Mouse (Mus musculus): ENCODE data around the gene Hdac2.

Gene Hdac2

GRCm38 (mm10) chr10:36974086-36974675, at the start of gene Hdac2:
Gene Hdac2 (plus strand): TSS chr10:36974544.
- in situ Hi-C loops (cut with MboI; ENCODE audit: low sequenced_read_pairs): no loop called here

GRCm38 (mm10) chr10:36928212-36928611, 46.1 kb upstream of the Hdac2 start:
- in situ Hi-C loops (cut with MboI; ENCODE audit: low sequenced_read_pairs): no loop called here

DNA sequence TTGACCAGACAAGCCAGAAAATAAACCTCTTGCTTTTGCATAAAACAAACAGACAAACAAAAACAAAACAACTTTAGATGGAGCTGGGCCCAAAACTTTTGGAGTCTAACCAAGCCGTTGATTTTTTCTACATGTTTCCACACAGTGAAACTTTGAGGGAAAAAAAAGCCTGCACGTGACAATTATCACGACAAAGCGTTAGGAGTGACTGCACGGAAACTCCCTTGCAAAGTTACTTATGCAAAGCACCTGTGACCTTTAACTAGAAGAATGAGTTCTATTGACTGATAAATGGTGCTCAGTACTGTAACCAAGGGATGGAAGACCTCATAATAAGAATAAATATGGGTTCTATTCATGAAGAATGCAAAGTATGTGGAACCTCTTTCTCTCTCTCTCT, 38.5 kb upstream of the Hdac2 start:
- in situ Hi-C loops (cut with MboI; ENCODE audit: low sequenced_read_pairs): no loop called here

- in situ Hi-C loops (cut with MboI; ENCODE audit: low sequenced_read_pairs): no loop called here
These were observed 38.1 kb upstream of the Hdac2 start for GRCm38 (mm10) chr10:36936271-36936670.

GRCm38 (mm10) chr10:36951742-36952141, 22.6 kb upstream of the Hdac2 start:
- in situ Hi-C loops (cut with MboI; ENCODE audit: low sequenced_read_pairs): no loop called here

DNA sequence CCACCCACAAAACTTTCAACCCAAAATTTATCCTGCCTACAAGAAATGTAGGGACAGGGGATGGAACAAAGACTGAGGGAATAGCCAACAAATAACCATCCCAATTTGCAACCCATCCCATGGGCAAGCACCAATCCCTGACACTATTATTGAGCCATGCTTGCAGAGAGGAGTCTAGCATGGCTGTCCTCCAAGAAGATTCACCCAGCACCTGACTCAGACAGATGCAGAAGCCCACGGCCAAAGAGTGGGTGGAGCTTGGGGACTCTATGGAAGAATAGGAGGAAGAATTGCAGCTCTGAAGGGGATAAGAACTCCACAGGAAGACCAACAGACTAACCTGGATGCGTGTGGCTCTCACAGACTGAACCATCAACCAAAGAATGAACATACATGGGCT, 21.7 kb upstream of the Hdac2 start:
- in situ Hi-C loops (cut with MboI; ENCODE audit: low sequenced_read_pairs): no loop called here

GRCm38 (mm10) chr10:36959563-36960110, 14.7 kb upstream of the Hdac2 start:
- in situ Hi-C loops (cut with MboI; ENCODE audit: low sequenced_read_pairs): no loop called here

DNA sequence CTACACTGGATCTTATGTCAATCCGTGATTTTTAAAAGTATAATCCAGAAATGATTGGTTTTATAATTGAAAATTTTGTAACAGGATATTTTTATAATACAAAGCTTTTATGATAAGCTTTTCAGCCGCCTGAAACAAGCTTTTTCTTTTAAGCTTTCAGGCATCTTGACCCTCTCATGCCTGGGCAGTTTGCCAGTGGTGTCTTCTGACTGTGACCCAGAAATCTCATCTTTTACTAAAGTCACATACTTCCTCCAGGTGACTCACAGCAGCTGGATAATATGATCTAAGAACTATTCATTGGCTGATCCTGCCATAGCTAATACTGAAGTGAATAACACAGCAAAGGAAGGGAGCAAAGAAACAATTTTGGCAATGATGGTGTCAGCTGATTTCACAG, 9.9 kb upstream of the Hdac2 start:
- in situ Hi-C loops (cut with MboI; ENCODE audit: low sequenced_read_pairs): no loop called here

- in situ Hi-C loops (cut with MboI; ENCODE audit: low sequenced_read_pairs): no loop called here
These were observed 554 bp downstream of the Hdac2 start for GRCm38 (mm10) chr10:36974676-36975520.

DNA sequence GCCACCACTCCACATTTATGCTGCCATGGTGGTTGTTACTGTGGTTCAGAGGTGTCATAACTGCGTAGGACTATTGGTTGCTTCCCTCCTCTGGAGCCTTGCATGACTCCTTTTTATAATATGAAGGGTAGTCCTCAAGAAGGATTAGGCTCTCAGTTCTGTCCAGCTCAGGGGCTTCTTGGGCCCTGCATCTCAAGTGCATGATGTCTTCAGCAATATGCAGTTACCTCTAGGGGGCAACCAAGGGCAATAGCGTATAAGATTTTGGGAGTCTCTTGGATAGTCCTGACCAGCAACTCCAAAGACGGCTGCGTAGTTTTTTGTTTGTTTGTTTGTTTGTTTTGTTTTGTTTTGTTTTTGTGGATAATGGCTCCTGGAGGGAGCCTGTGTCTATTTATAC, 7.5 kb downstream of the Hdac2 start:
- in situ Hi-C loops (cut with MboI; ENCODE audit: low sequenced_read_pairs): no loop called here

GRCm38 (mm10) chr10:36992149-36992548, 17.8 kb downstream of the Hdac2 start:
- in situ Hi-C loops (cut with MboI; ENCODE audit: low sequenced_read_pairs): no loop called here

GRCm38 (mm10) chr10:37000839-37001238, 26.5 kb downstream of the Hdac2 start:
- in situ Hi-C loops (cut with MboI; ENCODE audit: low sequenced_read_pairs): no loop called here

DNA sequence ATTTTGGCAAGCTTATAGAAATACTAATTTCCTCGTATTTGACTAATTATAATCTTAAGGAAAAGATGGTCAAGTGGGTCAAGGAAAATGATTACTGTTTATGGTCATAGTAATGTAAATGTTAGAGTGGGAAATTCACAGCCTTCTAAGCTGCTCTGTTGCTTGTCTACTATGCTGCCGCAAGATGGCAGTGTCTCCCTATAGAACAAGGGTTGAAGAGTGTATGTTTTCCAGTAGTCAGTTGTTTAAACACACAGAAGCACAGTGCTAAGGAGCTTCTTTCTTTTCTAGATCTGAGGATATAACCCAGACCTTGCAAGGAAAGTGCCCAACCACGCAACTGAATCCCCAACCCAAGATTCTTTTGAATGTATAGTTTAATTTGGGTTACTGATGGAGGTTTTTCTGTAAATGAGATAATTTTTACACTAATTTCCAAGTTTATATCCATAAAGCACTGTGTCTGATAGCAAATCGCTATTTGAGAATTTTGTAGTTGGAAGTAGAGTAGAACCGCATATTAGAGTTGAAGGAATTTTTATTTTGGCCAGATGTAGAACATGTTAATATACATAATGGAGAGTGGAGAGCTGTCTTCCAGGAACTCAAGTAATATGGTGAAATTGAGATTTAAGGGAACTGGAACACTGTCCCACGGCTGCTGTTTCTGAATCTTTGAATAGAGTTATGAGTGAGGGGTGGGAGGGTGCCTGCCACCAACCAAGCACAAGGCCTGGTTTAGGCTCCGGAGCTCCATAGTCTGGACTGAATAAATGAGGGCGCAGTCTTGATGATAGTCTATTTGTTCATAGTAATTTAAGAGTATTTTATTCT, 40.1 kb downstream of the Hdac2 start:
- in situ Hi-C loops (cut with MboI; ENCODE audit: low sequenced_read_pairs): no loop called here

GRCm38 (mm10) chr10:37015729-37016128, 41.4 kb downstream of the Hdac2 start:
- in situ Hi-C loops (cut with MboI; ENCODE audit: low sequenced_read_pairs): no loop called here

DNA sequence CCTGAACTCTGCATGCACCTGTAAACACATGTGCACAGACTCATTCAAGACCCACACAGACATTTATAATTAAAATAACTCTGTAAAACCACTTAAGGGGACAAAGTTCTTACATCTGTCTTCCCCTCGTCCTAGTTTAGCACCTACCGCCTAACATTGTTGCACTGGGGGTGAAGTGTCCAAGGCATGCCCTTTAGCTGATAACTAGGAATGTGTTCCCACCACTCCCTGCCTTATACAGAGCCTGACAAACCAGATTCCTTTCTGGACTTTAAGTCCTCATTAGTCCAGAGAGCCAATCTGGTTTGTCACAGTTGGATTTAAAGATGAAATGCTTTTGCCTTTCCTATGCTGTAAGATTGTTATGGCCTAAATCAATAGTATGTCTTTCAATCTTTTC, 41.9 kb downstream of the Hdac2 start:
- in situ Hi-C loops (cut with MboI; ENCODE audit: low sequenced_read_pairs): no loop called here

DNA sequence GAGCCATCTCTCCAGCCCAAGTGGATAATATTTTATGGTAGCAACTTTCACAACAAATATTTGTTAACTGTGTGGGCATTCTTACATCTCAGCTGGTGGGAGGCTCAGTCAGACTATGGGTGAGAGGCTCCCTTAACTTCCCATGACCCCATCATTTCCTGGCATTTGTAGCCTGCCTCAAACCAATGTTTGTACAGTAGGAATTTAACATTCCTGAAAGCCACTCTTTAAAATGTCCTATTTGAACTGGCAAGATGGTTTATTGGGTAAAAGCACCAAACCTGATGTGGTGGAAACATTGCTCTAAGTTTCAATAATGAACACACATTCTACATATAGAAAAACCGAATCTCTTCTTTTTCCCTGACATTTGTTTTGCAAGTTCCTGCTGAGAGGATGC, 50.0 kb downstream of the Hdac2 start:
- in situ Hi-C loops (cut with MboI; ENCODE audit: low sequenced_read_pairs): no loop called here

- in situ Hi-C loops (cut with MboI; ENCODE audit: low sequenced_read_pairs): no loop called here
These were observed 54.3 kb downstream of the Hdac2 start for GRCm38 (mm10) chr10:37028651-37029050.

DNA sequence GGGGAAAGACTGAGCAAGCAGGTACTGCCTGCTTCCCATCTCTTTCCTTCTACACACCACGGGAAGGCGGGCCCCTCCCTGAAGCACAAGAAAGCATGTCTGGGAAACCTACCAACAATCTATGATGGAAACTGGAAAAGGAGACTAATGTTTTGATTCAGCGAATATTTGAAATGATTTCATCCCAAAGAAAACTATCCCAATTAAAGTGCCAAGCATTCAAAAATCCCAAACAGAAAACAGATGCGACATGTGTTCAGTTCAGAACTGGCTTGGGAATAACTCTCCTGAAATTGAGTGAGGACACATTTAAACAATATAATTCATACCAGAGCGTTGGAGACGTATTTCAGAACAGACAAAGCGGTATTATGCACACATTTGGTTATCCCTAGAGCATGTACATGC, 60.8 kb downstream of the Hdac2 start:
- in situ Hi-C loops (cut with MboI; ENCODE audit: low sequenced_read_pairs): no loop called here

DNA sequence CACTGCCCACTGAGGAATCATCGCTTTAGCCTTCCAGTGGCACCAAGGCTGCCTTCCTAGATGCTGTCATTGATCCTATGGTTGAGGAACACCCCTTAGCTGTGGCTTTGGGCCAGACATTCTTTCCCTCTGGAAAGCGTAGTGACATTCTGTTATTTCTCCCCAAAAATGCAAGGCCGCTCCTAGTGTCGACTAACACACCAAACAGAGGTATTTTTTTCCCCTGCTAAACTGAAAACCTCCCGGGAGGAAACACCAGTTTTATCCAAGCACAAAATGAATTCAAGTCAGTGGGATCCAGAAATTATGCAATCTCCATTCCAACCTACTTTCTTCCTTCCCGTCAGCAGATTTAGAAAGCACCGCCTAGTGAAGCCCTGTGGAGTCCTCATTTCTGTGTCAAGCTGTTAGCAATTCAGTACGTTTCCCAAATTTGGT, 73.3 kb downstream of the Hdac2 start:
- in situ Hi-C loops (cut with MboI; ENCODE audit: low sequenced_read_pairs): no loop called here
